Mouse (Mus musculus) bone marrow macrophage, adult 2 months (primary cell): Measurements from ENCODE around the gene Hoxc5. TPM values are rescaled to one million over a fixed set of nuclear protein-coding genes. Genes with fewer than 3 reads are reported as not detected.

Source experiments
- H3K27ac ChIP-seq: 2 replicates; pipeline ENCODE4 v1.5.1; 2012; ENCODE audit warnings: low read depth, low read length; ENCODE audit not compliant: insufficient read depth
- H3K4me1 ChIP-seq: 2 replicates; pipeline ENCODE4 v1.6.1; 2012; ENCODE audit warnings: low read length; ENCODE audit not compliant: control insufficient read depth, insufficient read depth
- H3K4me3 ChIP-seq: 2 replicates; pipeline ENCODE4 v1.5.1; 2012; ENCODE audit warnings: mild to moderate bottlenecking, low read length, moderate library complexity; ENCODE audit not compliant: insufficient read depth
- CTCF ChIP-seq: IDR thresholded peaks from 2 replicates; pipeline ENCODE4 v1.5.1; 2012; ENCODE audit warnings: low read depth, mild to moderate bottlenecking, low read length, moderate library complexity
- POLR2A ChIP-seq: IDR thresholded peaks from 2 replicates; pipeline ENCODE4 v1.6.1; 2012; ENCODE audit warnings: mild to moderate bottlenecking, low read depth, low read length, borderline replicate concordance
- polyA plus RNA-seq: library from polyadenylated mRNA; stranded (reverse); fragments of >200 nt; gene quantifications from 2 replicates; pipeline ENCODE4 v1.2.4, GENCODE M21; 2012; ENCODE audit not compliant: missing spikeins, insufficient read depth, insufficient read length

Hoxc5 gene
- polyA plus RNA-seq, 1 experiment, result not detected

DNA sequence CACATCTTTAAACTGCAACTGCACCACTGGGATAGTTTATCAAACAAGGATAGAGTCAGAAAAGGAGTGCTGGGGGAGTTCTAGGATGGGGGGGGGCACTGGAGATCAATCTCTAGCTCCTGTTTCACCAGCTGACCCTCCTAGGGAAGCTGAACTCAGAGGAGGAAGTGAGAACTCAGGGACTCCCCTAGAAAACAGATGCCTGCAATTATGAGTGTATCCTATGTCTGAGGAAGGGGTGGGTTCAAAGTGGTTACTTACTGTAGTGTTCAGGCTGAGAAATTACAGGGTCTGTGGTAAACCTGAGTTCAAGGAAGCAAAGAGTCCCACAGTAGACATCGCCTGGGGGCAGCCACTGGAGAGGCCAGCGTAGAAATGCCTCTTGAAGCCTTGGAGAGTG, 84.4 kb downstream of the Hoxc5 start:
- Histone ChIP-seq H3K4me1 (0 out of 2 replicates have a peak, but pooled peaks cover 2% of the 10 kb centered on the region), H3K4me3 (no peak overlapping the region), H3K27ac (no peak overlapping the region)
- TF ChIP-seq POLR2A (no peak), CTCF (no peak)

DNA sequence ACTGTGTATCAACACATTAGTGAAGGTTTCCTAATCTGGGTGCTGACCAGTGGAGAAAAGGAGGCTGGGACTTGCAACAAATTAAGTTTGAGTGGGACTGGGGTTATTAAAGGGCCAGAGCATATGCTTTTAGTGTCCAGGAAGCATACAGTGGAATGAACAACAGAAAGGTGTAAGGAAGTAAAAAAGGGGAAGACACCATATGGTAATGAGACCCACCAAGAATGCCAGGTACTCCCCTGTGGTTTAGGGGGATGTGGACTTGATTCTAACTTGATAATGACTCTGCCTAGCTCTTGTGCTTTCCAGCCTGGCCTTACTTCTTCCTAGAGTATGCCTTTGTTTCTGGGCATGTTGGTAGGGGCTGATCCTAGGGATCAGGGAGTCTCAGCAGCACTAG, 86.0 kb downstream of the Hoxc5 start:
- H3K4me3 ChIP-seq, result no peak overlapping the region
- TF ChIP-seq POLR2A (no peak), CTCF (no peak)
- 0 out of 2 replicates have a peak, but pooled peaks cover 2% of the 10 kb centered on the region for H3K4me1 ChIP-seq
- no peak overlapping the region for H3K27ac ChIP-seq

DNA sequence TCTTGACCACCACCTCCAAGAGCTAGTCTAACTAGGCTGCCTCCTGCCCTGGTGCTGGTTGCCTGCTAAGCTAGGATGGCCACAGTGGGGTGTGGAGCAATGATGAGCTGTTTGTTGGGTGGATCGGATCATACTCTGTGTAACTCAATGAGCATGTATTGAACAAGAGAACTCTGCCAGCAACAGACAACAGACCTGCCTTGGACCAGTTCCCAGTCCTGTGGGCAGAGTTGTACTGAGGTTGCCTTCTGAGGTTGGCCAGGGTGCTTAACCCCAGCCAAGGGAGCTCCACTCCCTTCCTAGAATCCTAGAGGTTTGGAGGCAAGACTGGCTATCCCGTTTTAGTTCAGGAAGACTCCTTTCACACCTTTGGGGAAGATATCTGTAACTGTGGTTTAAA, 89.2 kb downstream of the Hoxc5 start:
- Histone ChIP-seq H3K4me1 (0 out of 2 replicates have a peak, but pooled peaks cover 2% of the 10 kb centered on the region), H3K27ac (no peak overlapping the region), H3K4me3 (no peak overlapping the region)
- TF ChIP-seq POLR2A, result no peak
- no peak for TF ChIP-seq CTCF

DNA sequence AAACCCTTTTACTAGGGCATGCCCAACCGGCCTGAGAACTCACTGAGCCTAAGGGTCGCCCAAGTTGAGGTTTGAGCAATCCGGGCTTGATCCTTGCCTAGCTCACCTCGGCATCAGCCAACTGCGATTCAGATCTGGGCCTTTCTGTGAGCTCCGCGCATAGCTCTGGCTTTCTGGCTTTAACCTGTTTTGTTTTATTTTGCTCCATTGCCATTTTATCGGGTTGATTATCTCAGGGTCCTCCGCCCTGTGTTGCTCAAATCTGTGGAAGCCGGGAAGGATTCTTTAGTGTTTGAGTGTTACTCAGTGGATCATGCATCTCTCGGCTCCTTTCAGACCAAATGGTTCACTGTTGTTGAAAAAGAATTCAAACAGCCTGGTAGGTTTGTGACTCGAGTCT, 91.5 kb downstream of the Hoxc5 start:
- TF ChIP-seq POLR2A (no peak), CTCF (no peak)
- H3K4me3 ChIP-seq, result no peak overlapping the region
- no peaks in the 10 kb centered on the region for H3K4me1 ChIP-seq
- H3K27ac ChIP-seq, result no peak overlapping the region

DNA sequence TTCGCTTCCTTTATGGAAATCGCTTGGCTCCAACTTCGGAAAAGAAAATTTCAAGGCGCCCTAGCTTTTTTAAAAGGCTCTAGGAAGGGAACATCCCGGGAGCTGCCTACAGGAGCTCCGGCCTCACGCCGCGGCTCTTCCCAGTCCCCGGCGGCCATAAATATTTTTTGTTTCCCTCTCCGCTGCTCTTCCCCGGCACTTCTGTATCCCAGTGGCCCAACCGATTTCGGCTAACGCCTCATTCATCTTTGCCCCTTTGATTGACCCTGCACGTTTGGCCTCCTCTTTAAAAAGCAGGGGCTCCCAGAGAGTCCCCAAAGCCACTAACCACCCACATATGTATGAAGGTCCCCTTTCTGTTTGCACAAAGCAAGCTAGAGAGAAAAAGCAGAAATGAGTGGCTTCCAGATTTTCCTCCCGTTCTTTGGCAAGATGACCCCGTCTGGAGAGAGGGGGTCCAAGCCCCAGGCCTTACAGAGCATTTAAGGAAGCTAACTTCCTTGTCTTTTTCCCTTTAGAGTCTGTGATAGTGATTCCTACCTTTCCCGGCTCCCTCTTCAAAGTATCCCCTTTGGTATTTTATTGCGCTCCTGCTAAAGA, 92.2 kb downstream of the Hoxc5 start:
- no peak overlapping the region for H3K4me3 ChIP-seq
- no peak for TF ChIP-seq POLR2A
- no peak for TF ChIP-seq CTCF
- H3K4me1 ChIP-seq, result no peaks in the 10 kb centered on the region
- no peak overlapping the region for H3K27ac ChIP-seq

DNA sequence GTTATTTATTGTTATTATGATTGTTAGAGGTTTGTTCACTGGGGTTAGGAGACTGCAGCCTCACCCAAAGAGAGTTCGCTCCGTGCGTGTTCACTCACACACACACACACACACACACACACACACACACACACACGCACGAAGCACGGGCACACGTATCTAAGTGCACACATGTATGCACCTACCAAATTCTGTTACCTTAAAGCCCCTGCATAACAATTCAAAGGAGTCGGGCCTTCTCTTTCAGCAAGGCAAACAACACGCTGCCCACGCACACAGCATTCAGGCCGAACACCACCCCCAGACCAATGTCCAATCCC, 92.7 kb downstream of the Hoxc5 start:
- Histone ChIP-seq H3K4me1 (no peaks in the 10 kb centered on the region), H3K4me3 (no peak overlapping the region), H3K27ac (no peak overlapping the region)
- no peak for TF ChIP-seq POLR2A
- TF ChIP-seq CTCF, result no peak

DNA sequence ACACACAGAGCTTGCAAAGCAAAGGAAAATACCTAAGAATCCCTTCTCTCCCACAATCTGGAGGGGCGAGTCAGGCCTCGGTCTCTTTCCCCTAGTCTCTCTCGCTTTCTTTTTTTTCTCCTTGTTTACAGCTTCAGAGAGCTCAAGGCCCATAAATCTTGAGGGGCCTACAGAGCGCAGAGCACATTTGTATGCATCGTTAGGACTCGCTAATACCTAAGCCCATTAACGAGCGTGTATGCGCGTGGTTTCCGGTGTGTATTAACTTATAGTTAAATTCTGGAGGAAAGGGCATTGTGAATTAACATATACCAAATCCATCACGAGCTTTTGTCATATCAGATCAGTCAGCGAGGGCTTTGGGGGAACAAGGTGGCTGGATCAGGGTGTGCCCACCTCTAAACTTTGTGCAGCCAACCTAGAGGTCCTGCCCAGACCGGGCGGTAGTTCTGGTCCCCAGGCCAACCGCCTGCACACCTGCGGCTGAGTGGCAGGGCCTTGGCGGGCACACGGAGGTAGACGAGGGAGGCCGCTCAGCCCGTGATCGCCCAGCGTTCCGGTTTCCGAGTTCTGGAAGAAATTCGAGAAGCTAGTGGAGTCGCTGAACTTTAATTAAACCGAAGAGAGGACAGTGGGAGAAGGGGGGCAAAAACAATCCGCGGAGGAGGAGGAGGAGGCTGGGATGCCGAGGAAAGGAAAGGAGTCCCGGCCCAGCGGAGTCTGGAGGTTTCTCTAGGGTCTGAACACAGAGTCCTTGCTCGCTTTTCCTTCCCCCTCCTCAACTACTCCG, 93.3 kb downstream of the Hoxc5 start:
- no peak for TF ChIP-seq POLR2A
- TF ChIP-seq CTCF, result no peak
- no peak overlapping the region for H3K27ac ChIP-seq
- H3K4me1 ChIP-seq, result no peaks in the 10 kb centered on the region
- H3K4me3 ChIP-seq, result no peak overlapping the region

DNA sequence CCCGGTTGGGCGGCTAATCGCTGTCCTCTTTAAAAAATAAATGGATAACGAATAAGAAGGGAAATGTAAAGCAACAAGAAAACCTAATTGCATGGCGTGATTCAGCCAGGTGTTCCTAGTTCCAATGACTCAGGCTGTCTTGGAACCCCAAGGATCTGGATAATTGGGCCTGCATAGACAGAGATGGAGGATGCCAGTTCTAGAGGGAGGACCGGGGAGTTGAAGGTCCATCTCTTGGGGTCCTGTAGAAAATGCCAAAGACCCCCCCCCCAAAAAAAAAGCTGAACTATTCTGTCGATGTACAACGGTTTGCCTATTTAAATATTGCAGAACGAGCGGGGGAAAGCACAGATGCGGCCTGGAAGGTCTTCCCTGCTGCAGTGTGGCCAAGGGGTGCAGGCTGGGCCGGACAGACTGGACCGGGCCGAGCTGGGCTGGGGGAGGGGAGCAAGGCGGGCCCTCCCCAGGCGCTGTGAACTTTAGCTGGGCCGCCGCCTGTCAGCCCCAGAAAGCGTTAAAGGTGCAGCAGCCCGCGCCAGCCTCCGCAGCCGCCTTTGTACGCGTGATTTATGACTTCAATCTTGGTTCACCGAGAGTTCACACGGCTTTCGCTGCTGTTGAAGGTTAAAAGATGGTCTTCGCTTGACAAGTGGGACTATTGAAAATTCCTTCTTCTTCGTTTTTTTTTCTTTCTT, 94.0 kb downstream of the Hoxc5 start:
- TF ChIP-seq CTCF (no peak), POLR2A (no peak)
- Histone ChIP-seq H3K4me1 (no peaks in the 10 kb centered on the region), H3K27ac (no peak overlapping the region), H3K4me3 (no peak overlapping the region)

DNA sequence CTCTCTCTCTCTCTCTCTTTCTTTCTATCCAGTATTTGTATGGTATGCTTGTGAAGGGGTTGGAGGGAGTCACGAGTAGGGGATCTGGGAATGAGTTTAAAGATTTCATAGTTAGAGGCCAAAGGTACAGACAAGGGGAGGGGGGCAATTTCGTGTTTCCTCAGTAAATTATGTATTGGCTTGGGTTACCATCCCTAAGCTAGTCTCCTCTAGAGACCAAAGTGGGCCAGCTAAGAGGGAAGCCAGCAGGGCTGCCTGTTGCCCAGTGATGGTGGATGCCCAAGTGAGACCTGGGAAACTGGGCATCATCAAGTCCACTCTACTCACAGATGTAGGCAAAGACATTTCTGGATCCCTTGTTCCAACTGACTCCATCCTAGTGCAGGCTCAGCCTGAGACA, 94.7 kb downstream of the Hoxc5 start:
- Histone ChIP-seq H3K4me1 (no peaks in the 10 kb centered on the region), H3K4me3 (no peak overlapping the region), H3K27ac (no peak overlapping the region)
- TF ChIP-seq POLR2A (no peak), CTCF (no peak)

DNA sequence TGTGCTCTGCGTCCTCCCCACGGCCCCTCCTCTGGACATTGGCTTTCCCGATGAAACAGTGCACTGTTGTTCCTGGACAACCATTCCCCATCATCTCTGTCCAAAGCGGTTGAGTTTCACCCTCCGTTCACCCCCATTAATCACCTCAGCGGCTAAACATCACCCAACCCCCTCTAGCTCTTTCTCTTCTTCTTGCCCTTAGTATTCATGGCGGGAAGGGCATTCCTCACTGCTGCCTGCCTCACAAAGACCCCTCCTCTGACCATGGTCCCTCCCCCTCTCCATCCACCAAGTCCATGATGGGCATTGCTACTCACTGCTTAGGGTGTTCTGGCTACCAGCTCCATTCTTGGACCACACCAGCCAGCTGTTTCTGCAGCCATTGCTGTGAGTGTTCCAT, 98.4 kb downstream of the Hoxc5 start:
- Histone ChIP-seq H3K27ac (no peak overlapping the region), H3K4me1 (no peaks in the 10 kb centered on the region), H3K4me3 (no peak overlapping the region)
- TF ChIP-seq CTCF, result no peak
- TF ChIP-seq POLR2A, result no peak

Other genes with a start within 250 kb of the Hoxc5 start
- gene Calcoco1, start 245.3 kb upstream of the Hoxc5 start, polyA plus RNA-seq, result 71.0 and 72.9 TPM in 2 replicates
- gene Hoxc13, start 46.3 kb upstream of the Hoxc5 start, polyA plus RNA-seq, result not detected in 2 replicates
- not detected in 2 replicates for gene Hoxc12, start 30.7 kb upstream of the Hoxc5 start, polyA plus RNA-seq
- not detected in 2 replicates for gene Hoxc11, start 13.0 kb upstream of the Hoxc5 start, polyA plus RNA-seq
- gene Hoxc10, start 647 bp upstream of the Hoxc5 start, polyA plus RNA-seq, result 0.28 TPM in 1 of 2 replicates, not detected in the other
- gene Hoxc9, start 9.0 kb downstream of the Hoxc5 start, polyA plus RNA-seq, result not detected in 2 replicates
- not detected in 2 replicates for gene Hoxc8, start 23.2 kb downstream of the Hoxc5 start, polyA plus RNA-seq
- not detected in 2 replicates for gene Hoxc6, start 30.8 kb downstream of the Hoxc5 start, polyA plus RNA-seq
- 0.27 TPM in 1 of 2 replicates, not detected in the other for gene Hoxc4, start 51.5 kb downstream of the Hoxc5 start, polyA plus RNA-seq
- gene Smug1, start 199.6 kb downstream of the Hoxc5 start, polyA plus RNA-seq, result 6.7 and 7.4 TPM in 2 replicates